Mouse (Mus musculus) erythroblast, embryonic 14.5 days (primary cell): Measurements from ENCODE around the gene Gm5134.

ENCODE experiments used
- GATA1 ChIP-seq: IDR thresholded peaks from 2 replicates; pipeline ENCODE4 v1.6.1; 2012; ENCODE audit warnings: low read length, inconsistent platforms, mixed read lengths
- TAL1 ChIP-seq: IDR thresholded peaks from 3 replicates; pipeline ENCODE4 v1.6.1; 2012; ENCODE audit warnings: low read length, inconsistent platforms, mixed read lengths

DNA sequence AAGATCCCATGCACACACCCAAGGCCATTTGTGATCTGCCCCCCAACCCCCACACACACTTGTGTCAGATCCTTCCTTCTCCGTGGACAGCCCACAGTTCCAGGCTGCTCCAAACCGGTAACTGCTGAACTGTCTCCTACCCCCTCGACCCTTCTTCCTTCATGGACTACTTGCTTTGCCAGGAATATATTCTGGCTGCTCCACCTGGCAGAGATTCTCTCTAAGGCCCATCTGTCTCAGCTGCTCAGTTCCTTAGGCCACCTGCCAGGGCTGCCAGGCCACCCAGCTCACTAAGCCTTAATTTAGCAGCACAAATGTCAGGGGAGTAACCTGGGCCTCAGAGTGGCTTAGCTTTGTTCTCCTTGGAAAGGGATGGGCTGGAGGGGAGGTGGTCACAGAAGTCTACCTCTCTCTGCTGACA, 47.8 kb downstream of the Gm5134 start:
- TF ChIP-seq TAL1 (no peak), GATA1 (no peak)
